Mouse (Mus musculus): ENCODE data around the gene Cfap97d2.

Gene Cfap97d2

GRCm38 (mm10) chr8:13702755-13703154 is 2.9 kb upstream of the Cfap97d2 start:
- Histone ChIP-seq H3K4me1 (replicated peaks; ENCODE audit: low read depth, low read length) (0 out of 2 replicates have a peak, but pooled peaks cover 2% of the 10 kb centered on the region), H3K9me3 (ENCODE audit: low read length) (peaks cover 3% of the 10 kb centered on the region), H3K36me3 (ENCODE audit: insufficient read depth, low read length) (no peaks in the 10 kb centered on the region), H3K4me3 (replicated peaks; ENCODE audit: low read length) (no peak overlapping the region), H3K27me3 (ENCODE audit: insufficient read depth, low read length) (no peaks in the 10 kb centered on the region; the same call in 1 of the 2 replicates)
- TF ChIP-seq CTCF (conservative IDR thresholded peaks at IDR 0.05; ENCODE audit: low read length) (no peak), NANOG (IDR thresholded peaks at IDR 0.05; ENCODE audit: borderline replicate concordance, low read length) (no peak), POU5F1 (IDR thresholded peaks at IDR 0.05; ENCODE audit: borderline replicate concordance, low read length) (no peak)

- TF ChIP-seq NANOG (IDR thresholded peaks at IDR 0.05; ENCODE audit: borderline replicate concordance, low read length) (no peak), POU5F1 (IDR thresholded peaks at IDR 0.05; ENCODE audit: borderline replicate concordance, low read length) (no peak), CTCF (conservative IDR thresholded peaks at IDR 0.05; ENCODE audit: low read length) (no peak)
- H3K4me1 ChIP-seq (replicated peaks; ENCODE audit: low read depth, low read length), result 0 out of 2 replicates have a peak, but pooled peaks cover 2% of the 10 kb centered on the region
- H3K4me3 ChIP-seq (replicated peaks; ENCODE audit: low read length), result no peak overlapping the region
- no peaks in the 10 kb centered on the region for H3K27me3 ChIP-seq (ENCODE audit: insufficient read depth, low read length)
- H3K36me3 ChIP-seq (ENCODE audit: insufficient read depth, low read length), result no peaks in the 10 kb centered on the region
- H3K9me3 ChIP-seq (ENCODE audit: low read length), result peaks cover 11% of the 10 kb centered on the region
These were observed 1.9 kb upstream of the Cfap97d2 start for GRCm38 (mm10) chr8:13703756-13704155.

- Histone ChIP-seq H3K9me3 (ENCODE audit: low read length) (peaks cover 17% of the 10 kb centered on the region), H3K36me3 (ENCODE audit: insufficient read depth, low read length) (no peaks in the 10 kb centered on the region), H3K4me1 (replicated peaks; ENCODE audit: low read depth, low read length) (0 out of 2 replicates have a peak, but pooled peaks cover 2% of the 10 kb centered on the region), H3K27me3 (ENCODE audit: insufficient read depth, low read length) (no peaks in the 10 kb centered on the region), H3K4me3 (replicated peaks; ENCODE audit: low read length) (no peak overlapping the region)
- TF ChIP-seq CTCF (conservative IDR thresholded peaks at IDR 0.05; ENCODE audit: low read length), result no peak
- no peak for TF ChIP-seq POU5F1 (IDR thresholded peaks at IDR 0.05; ENCODE audit: borderline replicate concordance, low read length)
- TF ChIP-seq NANOG (IDR thresholded peaks at IDR 0.05; ENCODE audit: borderline replicate concordance, low read length), result no peak
These were observed 1.4 kb upstream of the Cfap97d2 start for GRCm38 (mm10) chr8:13704301-13704700.

- Histone ChIP-seq H3K4me3 (replicated peaks; ENCODE audit: low read length) (no peak overlapping the region), H3K9me3 (ENCODE audit: low read length) (peaks cover 27% of the 10 kb centered on the region), H3K4me1 (replicated peaks; ENCODE audit: low read depth, low read length) (0 out of 2 replicates have a peak, but pooled peaks cover 2% of the 10 kb centered on the region), H3K27me3 (ENCODE audit: insufficient read depth, low read length) (no peaks in the 10 kb centered on the region), H3K36me3 (ENCODE audit: insufficient read depth, low read length) (no peaks in the 10 kb centered on the region)
- TF ChIP-seq NANOG (IDR thresholded peaks at IDR 0.05; ENCODE audit: borderline replicate concordance, low read length), result no peak
- TF ChIP-seq CTCF (conservative IDR thresholded peaks at IDR 0.05; ENCODE audit: low read length), result no peak
These were observed 1.2 kb downstream of the Cfap97d2 start for GRCm38 (mm10) chr8:13706918-13707317.

- Histone ChIP-seq H3K9me3 (ENCODE audit: low read length) (peaks cover 27% of the 10 kb centered on the region), H3K4me3 (replicated peaks; ENCODE audit: low read length) (no peak overlapping the region), H3K4me1 (replicated peaks; ENCODE audit: low read depth, low read length) (no peaks in the 10 kb centered on the region), H3K27me3 (ENCODE audit: insufficient read depth, low read length) (no peaks in the 10 kb centered on the region), H3K36me3 (ENCODE audit: insufficient read depth, low read length) (no peaks in the 10 kb centered on the region)
- TF ChIP-seq CTCF (conservative IDR thresholded peaks at IDR 0.05; ENCODE audit: low read length) (no peak), NANOG (IDR thresholded peaks at IDR 0.05; ENCODE audit: borderline replicate concordance, low read length) (no peak), POU5F1 (IDR thresholded peaks at IDR 0.05; ENCODE audit: borderline replicate concordance, low read length) (no peak)
These were observed 2.8 kb downstream of the Cfap97d2 start for GRCm38 (mm10) chr8:13708514-13708913.

- no peak overlapping the region for H3K4me3 ChIP-seq (replicated peaks; ENCODE audit: low read length)
- no peaks in the 10 kb centered on the region for H3K36me3 ChIP-seq (ENCODE audit: insufficient read depth, low read length)
- no peaks in the 10 kb centered on the region for H3K4me1 ChIP-seq (replicated peaks; ENCODE audit: low read depth, low read length)
- H3K27me3 ChIP-seq (ENCODE audit: insufficient read depth, low read length), result no peaks in the 10 kb centered on the region
- TF ChIP-seq POU5F1 (IDR thresholded peaks at IDR 0.05; ENCODE audit: borderline replicate concordance, low read length) (no peak), CTCF (conservative IDR thresholded peaks at IDR 0.05; ENCODE audit: low read length) (no peak), NANOG (IDR thresholded peaks at IDR 0.05; ENCODE audit: borderline replicate concordance, low read length) (no peak)
- H3K9me3 ChIP-seq (ENCODE audit: low read length), result peaks cover 38% of the 10 kb centered on the region
These were observed 13.3 kb downstream of the Cfap97d2 start for GRCm38 (mm10) chr8:13718980-13719379.

- peaks cover 7% of the 10 kb centered on the region for H3K9me3 ChIP-seq (ENCODE audit: low read length)
- no peak overlapping the region for H3K4me3 ChIP-seq (replicated peaks; ENCODE audit: low read length)
- TF ChIP-seq POU5F1 (IDR thresholded peaks at IDR 0.05; ENCODE audit: borderline replicate concordance, low read length) (no peak), CTCF (conservative IDR thresholded peaks at IDR 0.05; ENCODE audit: low read length) (peak; percentile 25), NANOG (IDR thresholded peaks at IDR 0.05; ENCODE audit: borderline replicate concordance, low read length) (no peak)
- H3K4me1 ChIP-seq (replicated peaks; ENCODE audit: low read depth, low read length), result no peaks in the 10 kb centered on the region
- no peaks in the 10 kb centered on the region for H3K27me3 ChIP-seq (ENCODE audit: insufficient read depth, low read length)
- no peaks in the 10 kb centered on the region for H3K36me3 ChIP-seq (ENCODE audit: insufficient read depth, low read length)
These were observed 20.0 kb downstream of the Cfap97d2 start for GRCm38 (mm10) chr8:13725722-13726121.

- Histone ChIP-seq H3K36me3 (ENCODE audit: insufficient read depth, low read length) (no peaks in the 10 kb centered on the region), H3K9me3 (ENCODE audit: low read length) (peaks cover 7% of the 10 kb centered on the region), H3K4me3 (replicated peaks; ENCODE audit: low read length) (no peak overlapping the region), H3K27me3 (ENCODE audit: insufficient read depth, low read length) (no peaks in the 10 kb centered on the region), H3K4me1 (replicated peaks; ENCODE audit: low read depth, low read length) (no peaks in the 10 kb centered on the region)
- TF ChIP-seq NANOG (IDR thresholded peaks at IDR 0.05; ENCODE audit: borderline replicate concordance, low read length), result no peak
- TF ChIP-seq POU5F1 (IDR thresholded peaks at IDR 0.05; ENCODE audit: borderline replicate concordance, low read length), result no peak
- no peak for TF ChIP-seq CTCF (conservative IDR thresholded peaks at IDR 0.05; ENCODE audit: low read length)
These were observed 21.9 kb downstream of the Cfap97d2 start for GRCm38 (mm10) chr8:13727469-13728094.

- Histone ChIP-seq H3K9me3 (ENCODE audit: low read length) (no peaks in the 10 kb centered on the region), H3K4me3 (replicated peaks; ENCODE audit: low read length) (no peak overlapping the region), H3K27me3 (ENCODE audit: insufficient read depth, low read length) (no peaks in the 10 kb centered on the region), H3K4me1 (replicated peaks; ENCODE audit: low read depth, low read length) (no peaks in the 10 kb centered on the region), H3K36me3 (ENCODE audit: insufficient read depth, low read length) (no peaks in the 10 kb centered on the region)
- no peak for TF ChIP-seq CTCF (conservative IDR thresholded peaks at IDR 0.05; ENCODE audit: low read length)
- no peak for TF ChIP-seq NANOG (IDR thresholded peaks at IDR 0.05; ENCODE audit: borderline replicate concordance, low read length)
- no peak for TF ChIP-seq POU5F1 (IDR thresholded peaks at IDR 0.05; ENCODE audit: borderline replicate concordance, low read length)
These were observed 34.7 kb downstream of the Cfap97d2 start for GRCm38 (mm10) chr8:13740323-13740770.

All from E14TG2a.4 (cell line).